Mouse (Mus musculus): Measurements from ENCODE around the gene Cep44.

GRCm38 (mm10) chr8:56582841-56583240, 32.0 kb upstream of the Cep44 start:
- TF ChIP-seq POLR2A (IDR thresholded peaks at IDR 0.05; ENCODE audit: borderline replicate concordance, control insufficient read depth, low read depth, low read length) (no peak), CTCF (IDR thresholded peaks at IDR 0.05; ENCODE audit: control insufficient read depth, insufficient read depth, low read length) (no peak)

All from bone marrow, adult 2 months (tissue).